Mouse (Mus musculus) spleen, adult 18-20 months (tissue): Measurements from ENCODE around the gene Gm5726.
"Not testable (repeated sequence)": the region's sequence is repeated elsewhere in the genome, so short reads cannot be mapped to it uniquely, and the experiment has no call there.

Experiments
- DNase-seq, 2 experiments: peaks; one replicate each; pipeline ENCODE4 v3.0.0; 2022; ENCODE audit warnings: mixed read lengths in 2 of 2

Gene Gm5726

DNA sequence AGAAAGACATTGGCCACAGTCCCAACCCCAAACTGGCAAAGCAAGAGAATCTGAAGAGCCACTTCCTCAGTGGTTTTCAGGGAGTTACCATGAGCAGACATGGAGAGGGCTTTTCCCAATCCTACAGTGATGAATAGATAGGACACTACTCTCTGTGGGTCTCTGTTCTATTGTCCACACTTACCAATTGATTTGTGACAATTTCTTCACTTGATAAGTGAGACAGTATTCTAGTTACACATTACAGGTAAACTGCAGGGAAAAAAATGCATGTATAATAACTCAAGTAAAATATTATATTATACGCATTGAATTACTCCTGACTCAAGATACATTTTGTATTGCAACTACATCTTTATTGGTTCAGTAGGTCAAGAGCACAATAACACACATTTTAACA lies at the start of gene Gm5726:
Gene Gm5726 (minus strand): TSS at position 101 of the 400 bp plus-strand sequence.
- DNase-seq = not testable (repeated sequence)

- DNase-seq = not testable (repeated sequence)
Measured at GRCm38 (mm10) chr7:20576141-20576540, 30.6 kb upstream of the Gm5726 start, which contains the start of gene Gm4141. TSS of gene Gm4141 (minus strand) at chr7:20576241.

DNA sequence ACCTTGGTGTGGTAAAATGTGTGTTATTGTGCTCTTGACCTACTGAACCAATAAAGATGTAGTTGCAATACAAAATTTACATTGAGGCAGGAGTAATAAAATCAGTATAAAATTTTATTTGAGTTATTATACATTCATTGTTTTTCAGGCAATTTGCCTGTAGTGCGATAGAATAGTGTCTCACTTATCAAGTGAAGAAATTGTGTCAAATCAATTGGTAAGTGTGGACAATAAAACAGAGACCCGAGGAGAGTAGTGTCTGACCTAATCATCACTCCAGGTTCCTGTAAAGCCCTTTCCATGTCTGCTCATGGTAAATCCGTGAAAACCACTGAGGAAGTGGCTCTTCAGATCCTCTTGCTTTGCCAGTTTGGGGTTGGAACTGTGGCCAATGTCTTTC lies 12.0 kb downstream of the Gm5726 start, which contains the start of gene Vmn1r104:
Gene Vmn1r104 (plus strand): TSS at position 301 of the 400 bp plus-strand sequence.
- not testable (repeated sequence) for DNase-seq

DNA sequence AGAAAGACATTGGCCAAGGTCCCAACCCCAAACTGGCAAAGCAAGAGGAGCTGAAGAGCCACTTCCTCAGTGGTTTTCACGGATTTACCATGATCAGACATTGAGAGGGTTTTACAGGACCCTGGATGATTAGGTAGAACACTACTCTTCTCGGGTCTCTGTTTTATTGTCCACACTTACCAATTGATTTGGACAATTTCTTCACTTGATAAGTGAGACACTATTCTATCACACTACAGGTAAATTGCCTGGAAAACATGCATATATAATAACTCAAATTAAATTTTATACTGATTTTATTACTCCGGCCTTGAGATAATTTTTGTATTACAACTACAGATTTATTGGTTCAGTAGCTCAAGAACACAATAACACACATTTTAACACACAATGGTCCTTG lies 35.1 kb downstream of the Gm5726 start, which contains the start of gene Vmn1r103:
Gene Vmn1r103 (minus strand): TSS at position 101 of the 400 bp plus-strand sequence.
- not testable (repeated sequence) for DNase-seq
